Mouse (Mus musculus) olfactory bulb, adult 2 months (tissue): ENCODE results near the gene Baz1b.

ENCODE experiments used
- CTCF ChIP-seq: fragments of 200-500 bp; IDR thresholded peaks from 2 replicates; pipeline ENCODE4 v1.5.1; 2012; ENCODE audit warnings: low read depth, mild to moderate bottlenecking, low read length, moderate library complexity; ENCODE audit not compliant: insufficient read depth
- POLR2A ChIP-seq: fragments of 200-500 bp; IDR thresholded peaks from 2 replicates; pipeline ENCODE4 v1.6.1; 2012; ENCODE audit warnings: mild to moderate bottlenecking, low read depth, low read length, moderate library complexity; ENCODE audit not compliant: insufficient read depth

GRCm38 (mm10) chr5:135149820-135150178, 37.3 kb upstream of the Baz1b start:
- TF ChIP-seq CTCF = no peak
- no peak for TF ChIP-seq POLR2A
